ENCODE assay signal across 11 mouse cellular contexts in genomic region chr14:73838890-73839289, GRCm38 (mm10).
DNase-seq lines count a peak whose midpoint lies in the region; ATAC-seq lines count a peak whose summit lies in the region.
"Had no signal": no experiment of that assay in that cellular context is flagged by ENCODE, and none has a peak within 500 bp of the region (broad histone marks: within the 10 kb centered on the region; RNA-seq: fewer than 3 reads in every experiment).

No protein-coding gene starts in this region.

- H3K36me3 ChIP-seq in kidney, embryonic 16.5 days (ENCODE audit: insufficient read depth, low read length) = no peaks in the 10 kb centered on the region
- no peaks in the 10 kb centered on the region for H3K36me3 ChIP-seq in hindbrain, embryonic 16.5 days (ENCODE audit: control insufficient read depth, insufficient read depth, low read length)
- no peaks in the 10 kb centered on the region for H3K36me3 ChIP-seq in hindbrain, embryonic 13.5 days

- no peaks in the 10 kb centered on the region for H3K27me3 ChIP-seq in kidney, embryonic 16.5 days (ENCODE audit: insufficient read depth, low read length)
- no peaks in the 10 kb centered on the region for H3K27me3 ChIP-seq in hindbrain, embryonic 16.5 days (replicated peaks; ENCODE audit: control insufficient read depth, insufficient read depth, low read length)
- no peaks in the 10 kb centered on the region for H3K27me3 ChIP-seq in hindbrain, embryonic 13.5 days

- H3K4me2 ChIP-seq in kidney, embryonic 16.5 days (replicated peaks; ENCODE audit: low read depth, low read length) = no peak overlapping the region
- H3K4me2 ChIP-seq in hindbrain, embryonic 16.5 days (ENCODE audit: low read length) = no peak overlapping the region
- H3K4me2 ChIP-seq in hindbrain, embryonic 13.5 days = no peak overlapping the region

- DNase-seq in kidney, adult 8-10 months = peak; percentile 1 to 2
- DNase-seq in Muller cell, postnatal 12 days (ENCODE audit: inconsistent ontology term) = peak; percentile 22
- DNase-seq in adrenal gland, postnatal 25 days = peak; percentile 1
- peak; percentile 17 for DNase-seq in kidney, postnatal 10 days
- no peak for DNase-seq in thymus, postnatal 14 days
- DNase-seq: cerebellum, adult 9-11 months; gastrocnemius, postnatal 36 days had no signal

- H3K9ac ChIP-seq in kidney, embryonic 16.5 days (replicated peaks; ENCODE audit: low read length) = no peak overlapping the region
- no peak overlapping the region for H3K9ac ChIP-seq in hindbrain, embryonic 16.5 days (ENCODE audit: low read depth, low read length)
- no peak overlapping the region for H3K9ac ChIP-seq in hindbrain, embryonic 13.5 days

- H3K4me3 ChIP-seq in kidney, embryonic 16.5 days (ENCODE audit: low read length) = no peak overlapping the region
- H3K4me3 ChIP-seq in hindbrain, embryonic 16.5 days (ENCODE audit: low read length) = no peak overlapping the region
- no peak overlapping the region for H3K4me3 ChIP-seq in hindbrain, embryonic 13.5 days
- H3K4me3 ChIP-seq: erythroblast, embryonic 14.5 days had no signal

- no peaks in the 10 kb centered on the region for H3K4me1 ChIP-seq in kidney, embryonic 16.5 days (ENCODE audit: insufficient read depth, low read length)
- no peaks in the 10 kb centered on the region for H3K4me1 ChIP-seq in hindbrain, embryonic 16.5 days (ENCODE audit: control insufficient read depth, insufficient read depth, low read depth, low read length)
- H3K4me1 ChIP-seq in hindbrain, embryonic 13.5 days (replicated peaks) = no peaks in the 10 kb centered on the region

- WGBS in kidney, embryonic 16.5 days = 57% methylated on average over 6 of the region's 6 CpGs
- 78% methylated on average over 6 of the region's 6 CpGs for WGBS in hindbrain, embryonic 16.5 days
- WGBS in hindbrain, embryonic 13.5 days = 77% methylated on average over 6 of the region's 6 CpGs

- no peaks in the 10 kb centered on the region for H3K9me3 ChIP-seq in kidney, embryonic 16.5 days (ENCODE audit: low read length)
- H3K9me3 ChIP-seq in hindbrain, embryonic 16.5 days (ENCODE audit: control insufficient read depth, low read length) = no peaks in the 10 kb centered on the region
- H3K9me3 ChIP-seq in hindbrain, embryonic 13.5 days = no peaks in the 10 kb centered on the region

- H3K27ac ChIP-seq in kidney, embryonic 16.5 days (ENCODE audit: low read length) = no peak overlapping the region
- no peak overlapping the region for H3K27ac ChIP-seq in hindbrain, embryonic 16.5 days (ENCODE audit: low read depth, low read length)
- no peak overlapping the region for H3K27ac ChIP-seq in hindbrain, embryonic 13.5 days

- no peak for ATAC-seq in kidney, embryonic 16.5 days (ENCODE audit: low FRiP score, low TSS enrichment)
- no peak for ATAC-seq in hindbrain, embryonic 16.5 days
- ATAC-seq in hindbrain, embryonic 13.5 days (ENCODE audit: low FRiP score) = no peak
